Comparison of ENCODE assay signal across 30 mouse cellular contexts in genomic region chr2:79132518-79132845, GRCm38 (mm10).
DNase-seq lines count a peak whose midpoint lies in the region; ATAC-seq and TF ChIP-seq lines count a peak whose summit lies in the region.
"Had no signal": no experiment of that assay in that cellular context is flagged by ENCODE, and none has a peak within 500 bp of the region (broad histone marks: within the 10 kb centered on the region; RNA-seq: fewer than 3 reads in every experiment).

No protein-coding gene starts in this region.

- TF ChIP-seq POLR2A in small intestine, adult 2 months (IDR thresholded peaks at IDR 0.05; ENCODE audit: low read depth, low read length): no peak

- H3K4me2 ChIP-seq in liver, embryonic 12.5 days: no peak overlapping the region
- H3K4me2 ChIP-seq in liver, embryonic 16.5 days (ENCODE audit: low read depth, low read length): no peak overlapping the region
- H3K4me2 ChIP-seq: forebrain, embryonic 13.5 days; heart, embryonic 11.5 days; hindbrain, embryonic 13.5 days; limb, embryonic 15.5 days; lung, embryonic 15.5 days; midbrain, embryonic 12.5 days; neural tube, embryonic 13.5 days had no signal

- DNase-seq in liver (no peak), G1E (ENCODE audit: low spot score) (no peak)
- DNase-seq in testis, postnatal 14 days (ENCODE audit: low spot score): no peak
- DNase-seq in heart, embryonic 10.5 days (ENCODE audit: low spot score): no peak
- DNase-seq: adrenal gland, adult 2 months; adrenal gland, postnatal 36 days; cerebellum, adult 8-10 months; cerebellum, postnatal 36 days; gastrocnemius, postnatal 14 days; heart, adult 11 months; heart, postnatal 4 days; kidney, adult 8-10 months; kidney, postnatal 4 days; right cerebral cortex, postnatal 25 days; thymus, postnatal 14 days had no signal

- no peak overlapping the region for H3K4me3 ChIP-seq in liver, embryonic 12.5 days
- no peak overlapping the region for H3K4me3 ChIP-seq in G1E (ENCODE audit: low read depth, low read length)
- H3K4me3 ChIP-seq in liver, embryonic 16.5 days (ENCODE audit: low read depth, low read length): no peak overlapping the region
- no peak overlapping the region for H3K4me3 ChIP-seq in small intestine, adult 2 months (ENCODE audit: low read depth, low read length)
- H3K4me3 ChIP-seq in heart, embryonic 10.5 days: no peak overlapping the region
- H3K4me3 ChIP-seq: forebrain, embryonic 13.5 days; hindbrain, embryonic 13.5 days; limb, embryonic 10.5 days; limb, embryonic 15.5 days; lung, embryonic 15.5 days; megakaryocyte, embryonic 14.5 days; midbrain, embryonic 12.5 days; neural tube, embryonic 13.5 days had no signal

- H3K36me3 ChIP-seq in liver, embryonic 12.5 days: no peaks in the 10 kb centered on the region
- H3K36me3 ChIP-seq in G1E (replicated peaks): no peaks in the 10 kb centered on the region
- no peaks in the 10 kb centered on the region for H3K36me3 ChIP-seq in liver, embryonic 16.5 days (ENCODE audit: control insufficient read depth, insufficient read depth)
- H3K36me3 ChIP-seq in small intestine, adult 2 months (ENCODE audit: control insufficient read depth, insufficient read depth, low read length): no peaks in the 10 kb centered on the region
- H3K36me3 ChIP-seq in heart, embryonic 10.5 days: no peaks in the 10 kb centered on the region
- H3K36me3 ChIP-seq: hindbrain, embryonic 13.5 days; limb, embryonic 10.5 days; limb, embryonic 15.5 days; lung, embryonic 15.5 days; midbrain, embryonic 12.5 days; neural tube, embryonic 13.5 days had no signal

- no peak overlapping the region for H3K9ac ChIP-seq in liver, embryonic 12.5 days
- H3K9ac ChIP-seq in liver, embryonic 16.5 days (ENCODE audit: low read depth, low read length): no peak overlapping the region
- H3K9ac ChIP-seq: forebrain, embryonic 13.5 days; hindbrain, embryonic 13.5 days; limb, embryonic 15.5 days; lung, embryonic 15.5 days; midbrain, embryonic 12.5 days; neural tube, embryonic 13.5 days had no signal

- ATAC-seq in liver, embryonic 12.5 days: no peak
- 0 out of 2 replicates have a peak, but pooled peaks have one; percentile 1 for ATAC-seq in G1E (ENCODE audit: extremely low read depth, insufficient number of reproducible peaks, low FRiP score, poor library complexity, severe bottlenecking)
- ATAC-seq in liver, embryonic 16.5 days (ENCODE audit: low read depth): no peak
- ATAC-seq: activated CD4-positive, CD25-positive, alpha-beta regulatory T cell, adult 4 months; forebrain, embryonic 13.5 days; intestine, embryonic 16.5 days had no signal

- H3K27ac ChIP-seq in liver, embryonic 12.5 days: peak overlapping the region; percentile 69
- peak overlapping the region; percentile 83; the same call in 1 of the 2 replicates for H3K27ac ChIP-seq in liver, embryonic 16.5 days (ENCODE audit: low read length)
- 0 out of 2 replicates have a peak overlapping the region, but pooled peaks have one; percentile 31 for H3K27ac ChIP-seq in small intestine, adult 2 months (ENCODE audit: insufficient read depth, low read depth, low read length)
- no peak overlapping the region for H3K27ac ChIP-seq in heart, embryonic 10.5 days
- H3K27ac ChIP-seq: forebrain, embryonic 13.5 days; hindbrain, embryonic 13.5 days; kidney, postnatal 0 days; limb, embryonic 10.5 days; limb, embryonic 15.5 days; lung, embryonic 15.5 days; midbrain, embryonic 12.5 days; neural tube, embryonic 13.5 days had no signal

- TF ChIP-seq CTCF in G1E (IDR thresholded peaks at IDR 0.05; ENCODE audit: low read depth, low read length): no peak
- TF ChIP-seq CTCF in small intestine, adult 2 months (IDR thresholded peaks at IDR 0.05; ENCODE audit: extremely low read depth, insufficient read length, insufficient replicate concordance, low read depth, low read length): no peak

- 76% methylated on average over 3 of the region's 3 CpGs for WGBS in liver, embryonic 12.5 days (ENCODE audit: insufficient replicate concordance)
- WGBS in liver, embryonic 16.5 days (ENCODE audit: insufficient replicate concordance): 69% methylated on average over 3 of the region's 3 CpGs
- WGBS in small intestine, adult 2 months: 82% methylated on average over 3 of the region's 3 CpGs
- 88% methylated on average over 3 of the region's 3 CpGs for WGBS in heart, embryonic 10.5 days

- H3K27me3 ChIP-seq in liver, embryonic 12.5 days (replicated peaks): no peaks in the 10 kb centered on the region
- no peaks in the 10 kb centered on the region for H3K27me3 ChIP-seq in G1E (ENCODE audit: insufficient read depth, low read length)
- H3K27me3 ChIP-seq in liver, embryonic 16.5 days (ENCODE audit: control insufficient read depth, insufficient read depth, low read depth, low read length): no peaks in the 10 kb centered on the region
- no peaks in the 10 kb centered on the region for H3K27me3 ChIP-seq in small intestine, adult 2 months (ENCODE audit: control insufficient read depth, insufficient read depth, low read length)
- H3K27me3 ChIP-seq in heart, embryonic 10.5 days (ENCODE audit: insufficient read depth, poor library complexity, severe bottlenecking): no peaks in the 10 kb centered on the region
- H3K27me3 ChIP-seq: forebrain, embryonic 13.5 days; hindbrain, embryonic 13.5 days; limb, embryonic 15.5 days; lung, embryonic 15.5 days; megakaryocyte, embryonic 14.5 days; midbrain, embryonic 12.5 days; neural tube, embryonic 13.5 days had no signal

- H3K9me3 ChIP-seq in liver, embryonic 12.5 days (replicated peaks): no peaks in the 10 kb centered on the region
- H3K9me3 ChIP-seq in G1E (replicated peaks): no peaks in the 10 kb centered on the region
- H3K9me3 ChIP-seq in liver, embryonic 16.5 days (replicated peaks; ENCODE audit: control insufficient read depth, low read length): no peaks in the 10 kb centered on the region
- no peaks in the 10 kb centered on the region for H3K9me3 ChIP-seq in heart, embryonic 10.5 days
- H3K9me3 ChIP-seq: forebrain, embryonic 13.5 days; hindbrain, embryonic 13.5 days; limb, embryonic 10.5 days; limb, embryonic 15.5 days; lung, embryonic 15.5 days; megakaryocyte, embryonic 14.5 days; midbrain, embryonic 12.5 days; neural tube, embryonic 13.5 days had no signal

- peaks cover 62% of the 10 kb centered on the region for H3K4me1 ChIP-seq in liver, embryonic 12.5 days
- peaks cover 57% of the 10 kb centered on the region for H3K4me1 ChIP-seq in G1E (ENCODE audit: insufficient read depth, low read depth, low read length)
- H3K4me1 ChIP-seq in liver, embryonic 16.5 days (ENCODE audit: control insufficient read depth, low read depth, low read length): peaks cover 24% of the 10 kb centered on the region
- H3K4me1 ChIP-seq in small intestine, adult 2 months (ENCODE audit: control insufficient read depth, insufficient read depth, insufficient read length, low read length): no peaks in the 10 kb centered on the region
- no peaks in the 10 kb centered on the region for H3K4me1 ChIP-seq in heart, embryonic 10.5 days
- H3K4me1 ChIP-seq: forebrain, embryonic 13.5 days; hindbrain, embryonic 13.5 days; limb, embryonic 10.5 days; limb, embryonic 15.5 days; lung, embryonic 15.5 days; midbrain, embryonic 12.5 days; neural tube, embryonic 13.5 days had no signal
